Mouse (Mus musculus): ENCODE measurements at regions not wholly inside any gene's neighbourhood (a gene's known extent, or its start where the extent isn't known, plus 50 kb on each side); places are given as distances from the start of the nearest gene placed in this dataset.

DNA sequence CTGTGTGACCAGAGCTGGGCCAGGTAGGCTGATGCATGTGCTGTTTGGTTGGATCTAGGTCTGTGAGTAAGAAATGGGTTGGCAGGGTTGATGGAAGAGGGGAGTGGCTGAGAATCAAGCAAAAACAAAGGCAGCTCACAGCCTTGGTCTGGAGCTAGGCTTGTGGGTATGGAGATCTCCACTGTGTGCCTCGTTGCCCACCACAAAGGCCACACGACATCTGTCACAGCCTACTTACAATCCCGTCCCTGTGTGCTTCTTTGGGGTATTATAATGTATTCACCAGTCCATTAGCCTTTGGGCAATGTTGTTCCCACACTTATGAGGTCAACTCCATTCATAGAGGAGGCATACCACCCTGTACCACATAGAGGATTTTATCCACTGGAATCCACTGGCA, 229.6 kb upstream of the Hs6st1 start:
- Histone ChIP-seq H3K27ac (ENCODE audit: low read length) (no peak overlapping the region), H3K9me3 (ENCODE audit: control insufficient read depth, low read length) (no peaks in the 10 kb centered on the region), H3K4me2 (ENCODE audit: low read depth, low read length) (no peak overlapping the region), H3K36me3 (ENCODE audit: control insufficient read depth, insufficient read depth, low read length) (no peaks in the 10 kb centered on the region), H3K27me3 (replicated peaks; ENCODE audit: control insufficient read depth, insufficient read depth, low read length) (no peaks in the 10 kb centered on the region), H3K4me3 (ENCODE audit: low read length) (no peak overlapping the region), H3K4me1 (ENCODE audit: control insufficient read depth, insufficient read depth, low read length) (no peaks in the 10 kb centered on the region), H3K9ac (ENCODE audit: low read depth, low read length) (no peak overlapping the region)
- 83% methylated on average over 3 of the region's 3 CpGs for WGBS
- ATAC-seq, result no peak

DNA sequence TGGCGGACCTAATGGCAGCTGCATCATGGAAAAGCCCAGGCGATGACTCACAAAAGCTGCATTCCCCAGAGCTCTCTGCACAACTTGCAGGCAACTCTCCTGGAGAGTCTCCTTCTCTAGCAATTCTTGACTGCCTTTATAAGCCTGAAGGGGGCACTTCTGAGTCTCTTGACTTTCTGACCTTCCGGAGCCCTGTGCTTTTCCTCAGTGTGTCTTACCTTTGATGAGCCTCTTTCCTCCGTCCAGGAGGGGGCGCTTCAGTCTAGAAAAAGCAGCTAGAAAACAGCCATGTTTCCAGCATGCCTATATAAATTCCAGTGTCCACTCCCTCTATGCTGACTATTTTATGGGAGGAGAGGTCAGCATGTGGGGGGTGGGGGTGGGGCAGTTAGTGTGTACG, 228.8 kb upstream of the Hs6st1 start:
- Histone ChIP-seq H3K9ac (ENCODE audit: low read depth, low read length) (no peak overlapping the region), H3K4me2 (ENCODE audit: low read depth, low read length) (no peak overlapping the region), H3K9me3 (ENCODE audit: control insufficient read depth, low read length) (no peaks in the 10 kb centered on the region), H3K27me3 (replicated peaks; ENCODE audit: control insufficient read depth, insufficient read depth, low read length) (no peaks in the 10 kb centered on the region), H3K27ac (ENCODE audit: low read length) (no peak overlapping the region), H3K4me3 (ENCODE audit: low read length) (no peak overlapping the region), H3K36me3 (ENCODE audit: control insufficient read depth, insufficient read depth, low read length) (no peaks in the 10 kb centered on the region), H3K4me1 (ENCODE audit: control insufficient read depth, insufficient read depth, low read length) (no peaks in the 10 kb centered on the region)
- 68% methylated on average over 6 of the region's 6 CpGs for WGBS
- no peak for ATAC-seq

DNA sequence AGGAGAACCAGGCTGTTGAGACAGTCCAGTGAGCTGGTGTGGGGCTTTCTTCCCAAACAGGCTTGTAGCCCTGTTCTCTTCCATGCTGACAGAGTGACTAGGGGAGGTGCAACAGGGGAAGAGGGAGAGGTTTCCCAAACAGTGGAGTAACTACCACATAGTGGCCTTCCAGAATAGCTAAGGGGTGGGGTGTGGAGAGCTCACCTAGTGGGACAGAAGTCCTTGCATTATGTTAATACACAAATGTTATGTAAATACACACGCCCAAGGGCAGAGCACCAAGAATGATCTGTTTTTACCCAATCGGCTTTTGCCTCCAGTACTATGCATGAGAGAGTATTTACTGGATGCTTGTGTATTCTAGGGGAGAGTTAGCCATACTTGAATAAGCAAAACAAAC, 226.6 kb upstream of the Hs6st1 start:
- H3K4me1 ChIP-seq (ENCODE audit: control insufficient read depth, insufficient read depth, low read length), result no peaks in the 10 kb centered on the region
- H3K9ac ChIP-seq (ENCODE audit: low read depth, low read length), result no peak overlapping the region
- H3K4me2 ChIP-seq (ENCODE audit: low read depth, low read length), result no peak overlapping the region
- H3K9me3 ChIP-seq (ENCODE audit: control insufficient read depth, low read length), result no peaks in the 10 kb centered on the region
- no peaks in the 10 kb centered on the region for H3K36me3 ChIP-seq (ENCODE audit: control insufficient read depth, insufficient read depth, low read length)
- H3K27me3 ChIP-seq (replicated peaks; ENCODE audit: control insufficient read depth, insufficient read depth, low read length), result no peaks in the 10 kb centered on the region
- H3K27ac ChIP-seq (ENCODE audit: low read length), result no peak overlapping the region
- no peak for ATAC-seq
- H3K4me3 ChIP-seq (ENCODE audit: low read length), result no peak overlapping the region
- WGBS, result 84% methylated on average over 2 of the region's 2 CpGs

DNA sequence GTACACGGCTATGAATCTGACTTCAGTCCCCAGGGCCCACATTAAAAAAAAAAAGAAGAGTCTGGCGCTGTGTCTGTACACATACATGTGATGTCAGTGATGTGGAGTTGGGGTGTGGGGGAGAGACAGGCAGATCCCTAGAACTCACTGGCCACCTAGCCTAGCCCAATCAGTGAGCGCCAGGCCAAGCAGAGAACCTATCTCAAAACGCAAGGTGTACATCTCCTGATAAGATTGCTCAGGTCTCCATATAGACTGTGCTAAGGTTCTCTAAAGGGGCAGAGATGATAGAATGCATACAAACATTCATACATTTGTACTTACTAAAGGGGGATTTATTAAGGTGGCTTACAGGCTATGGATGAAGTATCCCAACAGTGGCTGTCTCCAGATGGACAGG, 225.5 kb upstream of the Hs6st1 start:
- no peak for ATAC-seq
- no peaks in the 10 kb centered on the region for H3K4me1 ChIP-seq (ENCODE audit: control insufficient read depth, insufficient read depth, low read length)
- WGBS, result 89% methylated on average over 4 of the region's 4 CpGs
- no peaks in the 10 kb centered on the region for H3K27me3 ChIP-seq (replicated peaks; ENCODE audit: control insufficient read depth, insufficient read depth, low read length)
- no peak overlapping the region for H3K4me2 ChIP-seq (ENCODE audit: low read depth, low read length)
- no peaks in the 10 kb centered on the region for H3K9me3 ChIP-seq (ENCODE audit: control insufficient read depth, low read length)
- H3K4me3 ChIP-seq (ENCODE audit: low read length), result no peak overlapping the region
- H3K9ac ChIP-seq (ENCODE audit: low read depth, low read length), result no peak overlapping the region
- no peaks in the 10 kb centered on the region for H3K36me3 ChIP-seq (ENCODE audit: control insufficient read depth, insufficient read depth, low read length)
- H3K27ac ChIP-seq (ENCODE audit: low read length), result no peak overlapping the region

DNA sequence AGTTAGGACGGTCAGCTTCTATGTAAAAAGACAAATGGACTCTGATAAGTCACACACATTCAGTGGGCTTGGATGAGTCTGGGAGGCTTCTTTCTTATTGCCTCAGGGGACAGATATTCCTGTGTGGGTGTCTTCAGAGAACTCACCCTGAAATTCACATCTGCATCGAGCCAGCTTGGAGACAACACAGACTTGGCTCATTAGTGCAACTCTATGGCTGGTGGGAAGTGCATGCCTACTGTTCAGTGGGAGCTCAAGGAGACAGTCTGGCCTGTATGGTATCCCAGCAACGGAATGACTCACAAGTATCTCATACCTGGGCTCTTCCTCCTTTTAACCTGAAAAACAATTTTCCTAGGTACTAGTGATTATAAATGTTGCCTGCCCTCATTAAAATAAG, 224.6 kb upstream of the Hs6st1 start:
- Histone ChIP-seq H3K27ac (ENCODE audit: low read length) (no peak overlapping the region), H3K9ac (ENCODE audit: low read depth, low read length) (no peak overlapping the region), H3K4me2 (ENCODE audit: low read depth, low read length) (no peak overlapping the region), H3K36me3 (ENCODE audit: control insufficient read depth, insufficient read depth, low read length) (no peaks in the 10 kb centered on the region), H3K4me3 (ENCODE audit: low read length) (no peak overlapping the region), H3K27me3 (replicated peaks; ENCODE audit: control insufficient read depth, insufficient read depth, low read length) (no peaks in the 10 kb centered on the region), H3K9me3 (ENCODE audit: control insufficient read depth, low read length) (no peaks in the 10 kb centered on the region), H3K4me1 (ENCODE audit: control insufficient read depth, insufficient read depth, low read length) (no peaks in the 10 kb centered on the region)
- WGBS, result 87% methylated on average over 3 of the region's 3 CpGs
- ATAC-seq, result no peak

DNA sequence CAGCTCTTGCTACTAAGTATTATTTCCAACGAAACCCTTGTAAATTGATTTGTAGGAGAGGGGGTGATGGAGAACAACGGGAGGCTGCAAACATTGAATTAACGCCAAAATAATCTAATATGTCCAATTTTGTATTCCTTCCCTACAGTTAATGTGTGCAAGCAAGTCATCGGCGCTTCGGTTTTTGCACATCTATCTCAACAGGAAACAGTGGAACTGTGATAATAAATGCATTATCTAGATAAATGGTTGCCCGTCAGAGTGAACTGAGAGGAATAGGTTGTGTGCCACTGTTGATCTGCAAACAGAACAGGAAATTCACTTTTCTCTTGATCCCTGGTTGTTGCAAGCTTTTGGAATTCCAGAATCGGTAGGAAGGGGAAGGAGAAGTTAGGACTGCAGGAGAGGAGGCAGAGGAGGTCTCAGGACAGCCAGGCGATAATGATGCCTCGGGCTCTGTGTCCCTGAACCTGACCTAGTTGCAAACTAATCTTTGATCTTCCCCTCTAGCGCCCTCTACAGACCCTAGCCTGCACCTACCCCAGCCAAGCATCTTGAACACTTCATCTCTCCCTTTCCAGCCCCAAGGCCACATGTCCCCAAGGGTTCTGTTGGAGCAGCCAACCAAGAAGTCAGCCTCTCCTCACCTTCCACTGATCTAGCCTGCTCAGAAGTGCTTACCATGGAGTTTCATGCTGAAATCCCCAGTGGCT, 221.8 kb upstream of the Hs6st1 start:
- no peaks in the 10 kb centered on the region for H3K36me3 ChIP-seq (ENCODE audit: control insufficient read depth, insufficient read depth, low read length)
- no peak overlapping the region for H3K4me3 ChIP-seq (ENCODE audit: low read length)
- no peak overlapping the region for H3K27ac ChIP-seq (ENCODE audit: low read length)
- ATAC-seq, result no peak
- H3K9me3 ChIP-seq (ENCODE audit: control insufficient read depth, low read length), result no peaks in the 10 kb centered on the region
- WGBS, result 58% methylated on average over 11 of the region's 11 CpGs
- no peak overlapping the region for H3K4me2 ChIP-seq (ENCODE audit: low read depth, low read length)
- H3K27me3 ChIP-seq (replicated peaks; ENCODE audit: control insufficient read depth, insufficient read depth, low read length), result no peaks in the 10 kb centered on the region
- no peak overlapping the region for H3K9ac ChIP-seq (ENCODE audit: low read depth, low read length)
- no peaks in the 10 kb centered on the region for H3K4me1 ChIP-seq (ENCODE audit: control insufficient read depth, insufficient read depth, low read length)

DNA sequence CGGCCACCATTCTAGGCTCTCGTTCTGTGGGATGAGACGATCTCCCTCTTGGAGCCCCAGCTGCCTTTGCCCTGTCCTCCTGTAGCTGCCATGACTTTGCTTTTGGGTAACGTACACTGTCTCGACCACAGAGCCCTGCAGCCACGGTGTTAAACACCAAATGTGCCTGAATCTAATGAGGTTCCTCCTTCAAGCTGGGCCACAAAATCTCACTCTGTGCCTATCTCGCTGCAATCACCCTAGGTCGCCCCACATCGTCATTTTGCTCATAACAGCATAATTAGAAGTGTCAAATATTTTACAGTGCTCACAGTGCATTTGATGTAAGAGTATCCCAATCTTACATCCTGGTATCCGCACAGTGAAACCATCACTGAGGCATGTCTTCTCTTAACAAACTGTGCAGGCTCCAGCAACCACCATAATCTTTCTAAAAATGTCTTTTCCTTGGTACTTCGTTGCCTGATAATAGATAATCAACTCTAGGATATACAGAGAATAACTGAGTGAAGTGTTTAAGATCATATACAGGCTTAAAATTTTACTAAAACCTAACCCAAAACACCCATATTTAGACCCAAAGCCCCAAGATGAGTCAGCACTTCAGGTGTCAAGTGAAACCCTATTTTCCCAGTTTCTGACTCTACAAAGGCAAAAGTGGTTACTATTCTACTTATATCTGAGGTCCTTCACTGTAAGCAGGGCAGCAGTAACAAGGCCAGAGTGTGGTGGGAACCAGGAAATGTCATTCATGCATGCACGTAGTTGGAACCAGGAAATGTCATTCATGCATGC, 219.8 kb upstream of the Hs6st1 start:
- ATAC-seq, result no peak
- WGBS, result 83% methylated on average over 12 of the region's 12 CpGs
- Histone ChIP-seq H3K9ac (ENCODE audit: low read depth, low read length) (no peak overlapping the region), H3K27me3 (replicated peaks; ENCODE audit: control insufficient read depth, insufficient read depth, low read length) (no peaks in the 10 kb centered on the region), H3K4me3 (ENCODE audit: low read length) (no peak overlapping the region), H3K4me2 (ENCODE audit: low read depth, low read length) (no peak overlapping the region), H3K9me3 (ENCODE audit: control insufficient read depth, low read length) (no peaks in the 10 kb centered on the region), H3K27ac (ENCODE audit: low read length) (no peak overlapping the region), H3K4me1 (ENCODE audit: control insufficient read depth, insufficient read depth, low read length) (no peaks in the 10 kb centered on the region), H3K36me3 (ENCODE audit: control insufficient read depth, insufficient read depth, low read length) (no peaks in the 10 kb centered on the region)

DNA sequence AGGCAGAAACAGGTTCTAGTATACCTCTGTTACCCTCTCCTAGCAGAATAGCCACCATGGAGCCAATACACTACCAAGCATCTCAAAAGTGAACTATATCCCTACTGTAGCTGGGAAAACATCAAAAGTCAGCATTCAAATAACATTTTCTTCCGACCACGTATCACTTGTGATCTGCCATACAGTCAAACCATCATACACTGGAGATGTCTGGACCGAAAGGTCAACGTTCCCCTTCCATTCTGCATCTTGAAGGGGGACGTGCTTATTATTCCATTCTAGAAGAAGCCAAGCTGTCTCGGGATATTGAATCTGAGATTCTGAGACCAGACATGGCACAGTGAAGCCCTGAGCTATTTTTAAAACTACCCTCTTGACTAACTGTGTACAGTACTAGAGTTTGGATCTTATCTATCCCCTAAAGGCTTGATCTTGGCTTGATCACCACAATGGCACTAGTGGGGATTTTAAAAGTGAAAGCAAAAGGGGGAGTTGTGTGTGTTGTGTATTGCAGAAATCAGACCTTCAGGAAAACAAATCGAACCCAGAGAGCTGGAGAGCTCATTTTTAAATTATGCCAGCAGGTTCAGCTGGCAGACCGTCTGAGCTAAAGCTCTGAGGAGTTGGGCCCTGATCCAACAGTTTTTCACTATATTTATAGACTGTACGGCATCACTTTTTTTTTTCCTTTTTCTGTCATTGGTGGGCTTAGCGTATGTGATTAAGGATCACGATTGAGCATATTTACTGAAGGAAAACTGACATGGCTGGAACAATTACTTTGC, 218.6 kb upstream of the Hs6st1 start:
- Histone ChIP-seq H3K9ac (ENCODE audit: low read depth, low read length) (no peak overlapping the region), H3K4me1 (ENCODE audit: control insufficient read depth, insufficient read depth, low read length) (no peaks in the 10 kb centered on the region), H3K27me3 (replicated peaks; ENCODE audit: control insufficient read depth, insufficient read depth, low read length) (no peaks in the 10 kb centered on the region), H3K4me2 (ENCODE audit: low read depth, low read length) (no peak overlapping the region), H3K4me3 (ENCODE audit: low read length) (no peak overlapping the region), H3K36me3 (ENCODE audit: control insufficient read depth, insufficient read depth, low read length) (no peaks in the 10 kb centered on the region), H3K27ac (ENCODE audit: low read length) (no peak overlapping the region), H3K9me3 (ENCODE audit: control insufficient read depth, low read length) (no peaks in the 10 kb centered on the region)
- no peak for ATAC-seq
- 72% methylated on average over 11 of the region's 11 CpGs for WGBS

DNA sequence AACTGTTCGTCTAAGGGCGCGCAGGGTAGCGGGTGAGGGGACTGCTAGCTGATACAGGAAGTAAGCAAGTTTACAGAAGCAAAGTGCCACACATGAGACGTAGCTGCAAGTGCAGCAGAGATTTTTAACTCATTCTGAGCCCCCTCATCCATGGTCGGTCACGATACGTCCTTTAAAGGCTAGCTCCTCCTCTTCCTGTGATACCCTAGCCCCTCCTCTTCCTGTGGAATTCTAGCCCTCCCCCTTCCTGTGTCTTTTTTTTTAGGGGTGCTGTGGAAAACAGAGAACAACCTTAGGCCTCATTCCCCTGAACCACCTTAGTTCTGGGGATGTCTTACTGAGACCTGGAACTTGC, 218.0 kb upstream of the Hs6st1 start:
- Histone ChIP-seq H3K4me1 (ENCODE audit: control insufficient read depth, insufficient read depth, low read length) (no peaks in the 10 kb centered on the region), H3K4me2 (ENCODE audit: low read depth, low read length) (no peak overlapping the region)
- 81% methylated on average over 8 of the region's 8 CpGs for WGBS

More for the DNA sequence above, 218.0 kb upstream of the Hs6st1 start:
- Histone ChIP-seq H3K4me3 (ENCODE audit: low read length) (no peak overlapping the region), H3K27me3 (replicated peaks; ENCODE audit: control insufficient read depth, insufficient read depth, low read length) (no peaks in the 10 kb centered on the region), H3K9ac (ENCODE audit: low read depth, low read length) (no peak overlapping the region), H3K9me3 (ENCODE audit: control insufficient read depth, low read length) (no peaks in the 10 kb centered on the region), H3K27ac (ENCODE audit: low read length) (no peak overlapping the region), H3K36me3 (ENCODE audit: control insufficient read depth, insufficient read depth, low read length) (no peaks in the 10 kb centered on the region)
- ATAC-seq, result no peak
